Mouse (Mus musculus): ENCODE results near the gene Ccdc15.
A peak's percentile ranks its signal among the peaks of the same experiment; 100 is the strongest.

Gene Ccdc15

DNA sequence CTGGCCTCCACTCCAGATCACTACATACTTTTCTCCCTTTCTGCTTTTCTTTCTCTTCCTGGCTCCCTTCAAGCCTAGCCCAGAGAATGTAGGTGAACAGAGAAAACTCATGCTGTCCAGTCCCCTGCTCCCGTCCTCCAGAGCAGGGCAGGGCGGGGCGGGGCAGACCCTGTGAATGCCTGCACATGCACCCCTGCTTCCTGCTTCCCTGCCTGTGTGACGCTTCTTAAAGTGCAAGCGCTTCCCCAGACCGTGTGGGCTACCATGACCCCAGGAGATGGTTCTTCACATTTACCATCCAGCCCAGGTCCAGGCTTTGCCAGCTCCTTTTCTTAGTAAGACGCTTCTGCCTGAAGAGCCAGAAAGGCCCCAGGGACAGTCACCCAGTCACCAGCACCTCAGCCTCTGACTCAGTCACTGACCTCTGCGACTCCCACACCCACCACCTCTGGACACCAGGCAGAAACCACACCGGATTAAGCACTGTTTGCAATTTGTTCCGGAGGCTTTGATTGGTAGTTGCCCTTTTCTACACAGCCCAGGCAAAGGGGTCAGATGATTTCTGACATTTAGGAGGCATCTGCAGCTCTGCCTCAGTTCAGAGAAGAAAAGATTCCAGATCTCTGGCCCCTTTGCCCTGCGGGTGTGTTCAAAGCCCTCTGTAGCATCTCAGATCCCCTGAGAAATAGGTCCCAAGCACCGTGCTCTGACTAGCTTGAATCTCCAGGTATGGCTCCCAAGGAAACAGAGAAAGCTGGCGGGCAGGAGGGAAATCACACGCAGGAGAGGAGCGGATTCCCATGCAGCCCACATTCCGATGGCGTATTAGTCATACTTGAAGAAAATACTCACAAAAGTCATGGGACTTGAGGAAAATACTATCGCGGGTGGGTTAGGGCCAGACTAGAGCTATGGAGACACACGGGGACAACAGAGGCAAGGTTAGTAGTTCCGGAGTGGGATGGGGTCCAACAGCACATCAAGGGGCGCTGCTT is 115.7 kb downstream of the Ccdc15 start:
- no peak for DNase-seq (ENCODE audit: low spot score in 2 of 2)

- no peak for DNase-seq (ENCODE audit: low spot score in 2 of 2)
Measured at GRCm38 (mm10) chr9:37230486-37231195, 117.6 kb downstream of the Ccdc15 start.

DNA sequence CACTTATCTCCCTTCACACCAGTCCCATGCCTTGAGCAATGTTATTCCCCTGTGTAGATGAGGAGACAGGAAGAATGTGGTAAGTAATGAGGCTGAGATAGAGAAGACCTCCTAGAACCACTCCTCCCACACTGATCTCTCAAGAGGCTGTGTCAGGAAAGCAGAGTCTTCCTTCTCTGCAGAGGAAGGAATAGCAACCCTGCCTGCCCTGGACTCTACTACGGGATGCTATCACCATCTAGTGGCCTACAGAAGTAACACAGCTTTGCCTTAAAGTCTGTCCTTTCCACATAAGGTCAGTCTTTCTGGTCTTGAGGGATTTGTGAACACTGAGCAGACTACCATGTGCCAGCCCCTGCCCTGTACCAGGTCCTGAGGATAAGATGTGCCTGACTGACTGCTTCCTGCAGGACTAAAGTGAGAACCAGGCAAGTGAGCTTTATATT is 118.3 kb downstream of the Ccdc15 start:
- DNase-seq (ENCODE audit: low spot score in 2 of 2), result peak; percentile 66 to 84
